Mouse (Mus musculus): ENCODE measurements at regions not wholly inside any gene's neighbourhood (a gene's known extent, or its start where the extent isn't known, plus 50 kb on each side); places are given as distances from the start of the nearest gene placed in this dataset.

DNA sequence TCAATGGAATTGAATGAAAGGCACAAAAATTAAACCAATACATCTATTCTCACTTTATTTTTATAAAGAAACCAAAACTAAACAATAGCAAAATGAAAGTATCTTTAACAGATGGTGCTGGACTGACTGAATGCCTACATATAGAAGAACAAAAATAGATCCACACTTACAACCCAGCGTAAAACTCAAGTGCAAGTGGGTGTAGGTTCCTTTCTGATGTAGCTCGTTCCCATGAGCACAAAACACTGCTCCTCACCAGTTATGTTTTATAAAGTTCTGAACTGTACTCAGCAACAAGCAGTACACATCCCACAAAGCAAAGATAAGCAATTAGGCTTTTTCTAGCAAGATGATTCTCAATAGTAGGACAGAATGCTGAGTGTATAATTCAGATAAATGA, 507.4 kb upstream of the Kif2b start:
- TF ChIP-seq CTCF (IDR thresholded peaks at IDR 0.05; ENCODE audit: borderline replicate concordance, insufficient read depth, low read depth, low read length) (no peak), POLR2A (IDR thresholded peaks at IDR 0.05; ENCODE audit: borderline replicate concordance, insufficient read depth, low read length) (no peak)
